Mouse (Mus musculus): ENCODE measurements around the gene Ankrd44. TPM values are rescaled to one million over a fixed set of nuclear protein-coding genes. Genes with fewer than 3 reads are reported as not detected.

The Ankrd44 gene
- polyA plus RNA-seq, 1 experiment, result 17.8 TPM

- Histone ChIP-seq H3K27ac (ENCODE audit: insufficient read depth, low read depth, low read length) (no peak overlapping the region), H3K27me3 (replicated peaks; ENCODE audit: control insufficient read depth, insufficient read depth, low read length) (no peaks in the 10 kb centered on the region), H3K4me3 (ENCODE audit: insufficient read depth, low read depth, low read length) (no peak overlapping the region), H3K36me3 (ENCODE audit: control insufficient read depth, insufficient read depth, low read length) (no peaks in the 10 kb centered on the region; the same call in 1 of the 2 replicates), H3K4me1 (ENCODE audit: control insufficient read depth, insufficient read depth, low read length) (no peaks in the 10 kb centered on the region)
- WGBS, result 80% methylated on average over 8 of the region's 8 CpGs
- DNase-seq, result no peak
- TF ChIP-seq CTCF (conservative IDR thresholded peaks at IDR 0.05; ENCODE audit: insufficient read depth, insufficient read length, low read depth, low read length), result no peak
- no peak for TF ChIP-seq POLR2A (IDR thresholded peaks at IDR 0.05; ENCODE audit: low read depth, low read length)
These were observed 170.4 kb downstream of the Ankrd44 start for GRCm38 (mm10) chr1:54755690-54756365.

DNA sequence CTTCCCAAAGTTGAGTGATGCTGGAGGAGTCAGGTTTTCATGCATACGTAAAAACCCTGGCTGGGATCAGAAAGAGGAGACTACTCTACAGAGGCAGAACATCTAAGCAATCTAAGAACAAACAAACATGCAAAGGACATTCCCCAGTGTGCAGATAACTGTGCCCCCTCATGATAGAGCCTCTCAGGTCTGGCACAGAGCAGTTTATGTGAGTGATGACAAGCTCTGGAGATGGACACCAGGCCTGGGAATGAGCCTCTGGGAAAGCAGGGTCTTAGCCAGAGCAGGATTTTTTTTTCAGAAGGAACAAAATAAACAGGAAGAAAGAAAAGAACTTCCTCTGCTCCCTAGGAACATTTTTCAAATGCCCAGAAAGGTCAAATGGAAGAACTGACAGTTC, 176.2 kb downstream of the Ankrd44 start:
- 90% methylated on average over 1 of the region's 1 CpGs for WGBS
- Histone ChIP-seq H3K4me1 (ENCODE audit: control insufficient read depth, insufficient read depth, low read length) (no peaks in the 10 kb centered on the region), H3K4me3 (ENCODE audit: insufficient read depth, low read depth, low read length) (no peak overlapping the region), H3K27ac (ENCODE audit: insufficient read depth, low read depth, low read length) (peak overlapping the region; percentile 56), H3K36me3 (ENCODE audit: control insufficient read depth, insufficient read depth, low read length) (no peaks in the 10 kb centered on the region), H3K27me3 (replicated peaks; ENCODE audit: control insufficient read depth, insufficient read depth, low read length) (no peaks in the 10 kb centered on the region)
- TF ChIP-seq CTCF (conservative IDR thresholded peaks at IDR 0.05; ENCODE audit: insufficient read depth, insufficient read length, low read depth, low read length) (no peak), POLR2A (IDR thresholded peaks at IDR 0.05; ENCODE audit: low read depth, low read length) (no peak)
- peak; percentile 23 for DNase-seq

GRCm38 (mm10) chr1:54749516-54749915, 176.7 kb downstream of the Ankrd44 start:
- no peaks in the 10 kb centered on the region for H3K36me3 ChIP-seq (ENCODE audit: control insufficient read depth, insufficient read depth, low read length)
- H3K27ac ChIP-seq (ENCODE audit: insufficient read depth, low read depth, low read length), result peak overlapping the region; percentile 56
- no peak for TF ChIP-seq POLR2A (IDR thresholded peaks at IDR 0.05; ENCODE audit: low read depth, low read length)
- no peak for TF ChIP-seq CTCF (conservative IDR thresholded peaks at IDR 0.05; ENCODE audit: insufficient read depth, insufficient read length, low read depth, low read length)
- WGBS, result 58% methylated on average over 3 of the region's 3 CpGs
- H3K4me3 ChIP-seq (ENCODE audit: insufficient read depth, low read depth, low read length), result no peak overlapping the region
- H3K4me1 ChIP-seq (ENCODE audit: control insufficient read depth, insufficient read depth, low read length), result no peaks in the 10 kb centered on the region
- peak; percentile 55 for DNase-seq
- no peaks in the 10 kb centered on the region for H3K27me3 ChIP-seq (replicated peaks; ENCODE audit: control insufficient read depth, insufficient read depth, low read length)

DNA sequence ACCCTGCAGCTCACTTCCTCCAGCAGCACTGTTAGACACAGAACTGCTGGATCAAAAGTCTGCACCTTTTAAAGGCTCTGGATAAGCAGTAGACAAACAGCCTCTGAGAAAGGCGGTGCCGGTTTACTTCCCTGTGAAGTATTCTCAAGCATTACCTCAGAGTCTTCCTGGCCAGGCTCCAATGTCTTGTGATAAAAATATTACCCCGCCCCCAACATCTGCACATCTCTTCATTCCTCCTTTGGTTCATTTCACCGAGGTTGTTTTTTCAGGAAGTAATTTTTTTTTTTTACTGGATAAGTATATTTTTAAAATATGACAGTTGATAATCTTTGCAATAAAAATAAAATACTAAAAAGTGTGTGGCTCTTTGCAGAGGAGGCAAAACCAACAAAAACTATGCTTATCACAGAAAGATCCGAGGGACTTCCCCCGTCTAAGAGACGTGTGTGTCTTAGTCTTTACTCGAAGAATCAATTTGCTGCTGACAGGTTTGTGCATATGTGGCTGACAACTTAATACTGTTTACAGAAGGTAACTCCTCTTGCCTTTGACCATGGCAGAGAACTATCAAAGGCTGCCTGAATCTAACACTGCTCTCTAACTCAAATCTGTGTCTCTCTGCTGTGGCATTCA, 178.3 kb downstream of the Ankrd44 start:
- H3K4me3 ChIP-seq (ENCODE audit: insufficient read depth, low read depth, low read length), result no peak overlapping the region
- H3K27ac ChIP-seq (ENCODE audit: insufficient read depth, low read depth, low read length), result peak overlapping the region; percentile 57; the same call in 1 of the 2 replicates
- no peak for TF ChIP-seq CTCF (conservative IDR thresholded peaks at IDR 0.05; ENCODE audit: insufficient read depth, insufficient read length, low read depth, low read length)
- no peak for TF ChIP-seq POLR2A (IDR thresholded peaks at IDR 0.05; ENCODE audit: low read depth, low read length)
- H3K36me3 ChIP-seq (ENCODE audit: control insufficient read depth, insufficient read depth, low read length), result no peaks in the 10 kb centered on the region
- peak; percentile 61 for DNase-seq
- no peaks in the 10 kb centered on the region for H3K4me1 ChIP-seq (ENCODE audit: control insufficient read depth, insufficient read depth, low read length)
- no peaks in the 10 kb centered on the region for H3K27me3 ChIP-seq (replicated peaks; ENCODE audit: control insufficient read depth, insufficient read depth, low read length)
- WGBS, result 33% methylated on average over 8 of the region's 8 CpGs

GRCm38 (mm10) chr1:54745666-54746065, 180.5 kb downstream of the Ankrd44 start:
- no peak overlapping the region for H3K4me3 ChIP-seq (ENCODE audit: insufficient read depth, low read depth, low read length)
- no peak overlapping the region for H3K27ac ChIP-seq (ENCODE audit: insufficient read depth, low read depth, low read length)
- H3K4me1 ChIP-seq (ENCODE audit: control insufficient read depth, insufficient read depth, low read length), result no peaks in the 10 kb centered on the region
- DNase-seq, result no peak
- TF ChIP-seq CTCF (conservative IDR thresholded peaks at IDR 0.05; ENCODE audit: insufficient read depth, insufficient read length, low read depth, low read length) (no peak), POLR2A (IDR thresholded peaks at IDR 0.05; ENCODE audit: low read depth, low read length) (no peak)
- H3K36me3 ChIP-seq (ENCODE audit: control insufficient read depth, insufficient read depth, low read length), result no peaks in the 10 kb centered on the region
- no peaks in the 10 kb centered on the region for H3K27me3 ChIP-seq (replicated peaks; ENCODE audit: control insufficient read depth, insufficient read depth, low read length)

- H3K27me3 ChIP-seq (replicated peaks; ENCODE audit: control insufficient read depth, insufficient read depth, low read length), result no peaks in the 10 kb centered on the region
- no peaks in the 10 kb centered on the region for H3K36me3 ChIP-seq (ENCODE audit: control insufficient read depth, insufficient read depth, low read length)
- 89% methylated on average over 5 of the region's 5 CpGs for WGBS
- H3K4me3 ChIP-seq (ENCODE audit: insufficient read depth, low read depth, low read length), result no peak overlapping the region
- TF ChIP-seq POLR2A (IDR thresholded peaks at IDR 0.05; ENCODE audit: low read depth, low read length) (no peak), CTCF (conservative IDR thresholded peaks at IDR 0.05; ENCODE audit: insufficient read depth, insufficient read length, low read depth, low read length) (no peak)
- H3K27ac ChIP-seq (ENCODE audit: insufficient read depth, low read depth, low read length), result no peak overlapping the region
- no peaks in the 10 kb centered on the region for H3K4me1 ChIP-seq (ENCODE audit: control insufficient read depth, insufficient read depth, low read length)
- no peak for DNase-seq
These were observed 182.0 kb downstream of the Ankrd44 start for GRCm38 (mm10) chr1:54744171-54744570.

GRCm38 (mm10) chr1:54743072-54743471, 183.1 kb downstream of the Ankrd44 start:
- WGBS, result 57% methylated on average over 8 of the region's 8 CpGs
- Histone ChIP-seq H3K27ac (ENCODE audit: insufficient read depth, low read depth, low read length) (no peak overlapping the region), H3K27me3 (replicated peaks; ENCODE audit: control insufficient read depth, insufficient read depth, low read length) (no peaks in the 10 kb centered on the region), H3K36me3 (ENCODE audit: control insufficient read depth, insufficient read depth, low read length) (no peaks in the 10 kb centered on the region), H3K4me1 (ENCODE audit: control insufficient read depth, insufficient read depth, low read length) (no peaks in the 10 kb centered on the region), H3K4me3 (ENCODE audit: insufficient read depth, low read depth, low read length) (no peak overlapping the region)
- no peak for DNase-seq
- TF ChIP-seq POLR2A (IDR thresholded peaks at IDR 0.05; ENCODE audit: low read depth, low read length) (no peak), CTCF (conservative IDR thresholded peaks at IDR 0.05; ENCODE audit: insufficient read depth, insufficient read length, low read depth, low read length) (no peak)
